In the genomic region with DNA sequence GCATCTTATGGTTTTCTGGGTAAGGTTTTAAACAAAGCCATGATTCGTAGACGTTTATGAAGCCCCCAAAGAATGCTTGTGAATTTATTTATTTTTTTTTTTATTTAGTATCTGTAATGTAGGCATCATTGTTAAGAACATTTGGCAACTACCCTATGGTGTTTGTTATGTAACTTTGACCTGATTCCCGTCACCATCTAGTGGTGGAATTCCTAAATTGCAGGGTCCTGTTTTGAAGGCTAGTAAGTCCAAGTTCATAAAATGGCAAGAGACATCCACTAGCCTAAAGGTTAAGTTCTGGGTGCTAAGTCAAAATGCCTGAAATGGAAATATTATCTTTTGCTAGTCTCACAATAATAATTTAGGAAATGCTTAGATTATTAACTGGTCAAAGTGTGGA, we compare ENCODE assay signal across 9 mouse cellular contexts. TPM values are rescaled to one million over a fixed set of nuclear protein-coding genes. Genes with fewer than 3 reads are reported as not detected.
DNase-seq lines count a peak whose midpoint lies in the region; ATAC-seq and TF ChIP-seq lines count a peak whose summit lies in the region.
"Had no signal": no experiment of that assay in that cellular context is flagged by ENCODE, and none has a peak within 500 bp of the region (broad histone marks: within the 10 kb centered on the region; RNA-seq: fewer than 3 reads in every experiment).

No protein-coding gene starts in this region.

- peak; percentile 38 for DNase-seq in kidney, adult 11 months
- DNase-seq in kidney, adult 18-20 months = no peak
- DNase-seq in CD4-positive helper T cell, adult 2 months (ENCODE audit: low read depth, low spot score) = peak; percentile 32
- DNase-seq in NIH3T3 (ENCODE audit: low read depth) = peak; percentile 77
- DNase-seq in kidney, postnatal 0 days (ENCODE audit: low spot score) = peak; percentile 55
- DNase-seq in frontal cortex, postnatal 10 days (ENCODE audit: low spot score in 2 of 2) = no peak
- DNase-seq in left cerebral cortex, postnatal 36 days (ENCODE audit: low spot score in 2 of 2) = no peak
- no peak for DNase-seq in ovary, adult 18-20 months (ENCODE audit: low spot score)

- H3K36me3 ChIP-seq in kidney, postnatal 0 days (ENCODE audit: insufficient read depth, low read length) = no peaks in the 10 kb centered on the region
- H3K36me3 ChIP-seq: limb, embryonic 15.5 days had no signal

- H3K9me3 ChIP-seq in kidney, postnatal 0 days (replicated peaks; ENCODE audit: low read length) = no peaks in the 10 kb centered on the region
- H3K9me3 ChIP-seq: limb, embryonic 15.5 days had no signal

- no peak overlapping the region for H3K9ac ChIP-seq in kidney, postnatal 0 days (ENCODE audit: low read depth, low read length)
- H3K9ac ChIP-seq: limb, embryonic 15.5 days had no signal

- ATAC-seq in kidney, postnatal 0 days (replicated peaks; ENCODE audit: low FRiP score, low read depth) = no peak

- H3K27ac ChIP-seq in kidney, postnatal 0 days = no peak overlapping the region
- H3K27ac ChIP-seq: limb, embryonic 15.5 days had no signal

- intact Hi-C loops in left cerebral cortex, postnatal 36 days (cut with DNase I) = loop anchor here (5.0 kb wide), 1 partner anchor 690 kb away; no protein-coding TSS in a partner anchor

- TF ChIP-seq CTCF in kidney, postnatal 0 days (IDR thresholded peaks at IDR 0.05; ENCODE audit: low read depth) = peak; percentile 71

- no peaks in the 10 kb centered on the region for H3K27me3 ChIP-seq in kidney, postnatal 0 days (ENCODE audit: insufficient read depth, low read length)
- H3K27me3 ChIP-seq: limb, embryonic 15.5 days had no signal

- H3K4me3 ChIP-seq in kidney, postnatal 0 days (replicated peaks; ENCODE audit: low read depth, low read length) = no peak overlapping the region
- H3K4me3 ChIP-seq: limb, embryonic 15.5 days had no signal

- no peak overlapping the region for H3K4me2 ChIP-seq in kidney, postnatal 0 days (ENCODE audit: low read length)
- H3K4me2 ChIP-seq: limb, embryonic 15.5 days had no signal

- WGBS in kidney, postnatal 0 days = 37% methylated on average over 3 of the region's 3 CpGs

- no peaks in the 10 kb centered on the region for H3K4me1 ChIP-seq in kidney, postnatal 0 days (replicated peaks; ENCODE audit: insufficient read depth, low read length)
- H3K4me1 ChIP-seq: limb, embryonic 15.5 days had no signal

RNA-seq across cellular contexts. Expression of a gene that starts 37.0 kb away (rescaled TPM):
- 86.6 and 93.6 TPM in 2 replicates for polyA plus RNA-seq in kidney, postnatal 0 days (2015; fragmentation: Nextera tagmentation; extraction: Ambion mirVana)
- total RNA-seq in left cerebral cortex, postnatal 36 days (2021) = 100 to 1,000 TPM; 352 to 386 TPM

RNA-seq across cellular contexts. Expression of a gene that starts 47.2 kb away (rescaled TPM):
- polyA plus RNA-seq in kidney, postnatal 0 days (2015; fragmentation: Nextera tagmentation; extraction: Ambion mirVana) = 0.62 and 1.2 TPM in 2 replicates
- 100 to 1,000 TPM in 1 of 2 experiments, 10 to 100 TPM in 1; 99.5 to 113 TPM for total RNA-seq in left cerebral cortex, postnatal 36 days (2021)

Comparison
In these comparisons a context has a peak if more than half of its experiments do, and no peak if none do; other contexts are left out.
1. DNase-seq: peak in kidney, adult 11 months (single experiment), CD4-positive helper T cell, adult 2 months (single experiment), NIH3T3 (single experiment) and kidney, postnatal 0 days (single experiment); none in kidney, adult 18-20 months (single experiment), frontal cortex, postnatal 10 days (0 of 2), left cerebral cortex, postnatal 36 days (0 of 2) and ovary, adult 18-20 months (single experiment).